Mouse (Mus musculus) intestine, embryonic 14.5 days (tissue): ENCODE data around the gene Evx1. TPM values are rescaled to one million over a fixed set of nuclear protein-coding genes. Genes with fewer than 3 reads are reported as not detected.

ENCODE experiments used
- ATAC-seq: fragments of 200-750 bp; cut with Nextera tagmentation; replicated peaks from 2 replicates; pipeline ENCODE4 v1.8.0; 2017; ENCODE audit warnings: low read depth, moderate number of reproducible peaks, moderate TSS enrichment, moderate library complexity; ENCODE audit not compliant: low FRiP score, low TSS enrichment
- DNase-seq: peaks from one replicate; pipeline ENCODE4 v3.0.0-alpha.2; 2018; ENCODE audit warnings: low spot score
- H3K27ac ChIP-seq: fragments of 300-500 bp; sonication (generic); 2 replicates; pipeline ENCODE4 v1.5.1; 2014; ENCODE audit warnings: low read depth, mild to moderate bottlenecking, control low read depth
- H3K27me3 ChIP-seq: fragments of 300-500 bp; sonication (generic); replicated peaks from 2 replicates; pipeline ENCODE4 v1.6.1; 2014; ENCODE audit warnings: low read length, control low read depth; ENCODE audit not compliant: control insufficient read depth, insufficient read depth
- H3K36me3 ChIP-seq: fragments of 300-500 bp; sonication (generic); 2 replicates; pipeline ENCODE4 v1.6.1; 2014; ENCODE audit warnings: low read length, control low read depth; ENCODE audit not compliant: control insufficient read depth, insufficient read depth
- H3K4me1 ChIP-seq: fragments of 300-500 bp; sonication (generic); replicated peaks from 2 replicates; pipeline ENCODE4 v1.6.1; 2014; ENCODE audit warnings: low read length, control low read depth, mixed read lengths; ENCODE audit not compliant: control insufficient read depth, insufficient read depth
- H3K4me2 ChIP-seq: fragments of 300-500 bp; sonication (generic); 2 replicates; pipeline ENCODE4 v1.6.1; 2014; ENCODE audit warnings: low read length
- H3K4me3 ChIP-seq: fragments of 300-500 bp; sonication (generic); 2 replicates; pipeline ENCODE4 v1.5.1; 2014; ENCODE audit warnings: low read depth, low read length, control low read depth, mixed read lengths
- H3K9ac ChIP-seq: fragments of 300-500 bp; sonication (generic); 2 replicates; pipeline ENCODE4 v1.6.1; 2014; ENCODE audit warnings: mild to moderate bottlenecking, low read length
- H3K9me3 ChIP-seq: fragments of 300-500 bp; sonication (generic); 2 replicates; pipeline ENCODE4 v1.6.1; 2016; ENCODE audit warnings: low read length, control low read depth; ENCODE audit not compliant: control insufficient read depth
- WGBS: fragments of 180-500 bp; shearing (Covaris S2); extraction: QIAGEN DNeasy Blood & Tissue Kit; methylation state at CpG from one replicate; pipeline ENCODE4 v1.1.7; 2014; 5-methylcytosine and 5-hydroxymethylcytosine counted together
- polyA plus RNA-seq: library from polyadenylated mRNA; unstranded; fragments of >200 nt; fragmentation: Nextera tagmentation; extraction: Ambion mirVana; gene quantifications from 2 replicates; pipeline ENCODE4 v1.2.1, GENCODE M21; 2014

Gene Evx1
- polyA plus RNA-seq, 1 experiment from 2014 or later: not detected

- DNase-seq (peak; percentile 65), ATAC-seq (no peak)
- H3K4me2 ChIP-seq: peak overlapping the region; percentile 51; the same call in 1 of the 2 replicates
- no peaks in the 10 kb centered on the region for H3K36me3 ChIP-seq
- 24% methylated on average over 27 of the region's 27 CpGs for WGBS
- H3K9me3 ChIP-seq: no peaks in the 10 kb centered on the region
- peaks cover 100% of the 10 kb centered on the region for H3K27me3 ChIP-seq
- no peak overlapping the region for H3K9ac ChIP-seq
- H3K27ac ChIP-seq: no peak overlapping the region
- H3K4me3 ChIP-seq: peak overlapping the region; percentile 21; the same call in 1 of the 2 replicates
- H3K4me1 ChIP-seq: peaks cover 4% of the 10 kb centered on the region; the same call in 1 of the 2 replicates
These were observed 2.4 kb downstream of the Evx1 start for GRCm38 (mm10) chr6:52315441-52316412.

- Histone ChIP-seq H3K4me2 (peak overlapping the region; percentile 51), H3K36me3 (no peaks in the 10 kb centered on the region), H3K9me3 (no peaks in the 10 kb centered on the region), H3K27ac (no peak overlapping the region), H3K4me3 (peak overlapping the region; percentile 21), H3K4me1 (peaks cover 4% of the 10 kb centered on the region; the same call in 1 of the 2 replicates), H3K27me3 (peaks cover 100% of the 10 kb centered on the region), H3K9ac (no peak overlapping the region)
- ATAC-seq (peak; percentile 44; the same call in 1 of the 2 replicates), DNase-seq (peak; percentile 64)
- 7% methylated on average over 79 of the region's 81 CpGs for WGBS
These were observed 3.3 kb downstream of the Evx1 start for GRCm38 (mm10) chr6:52316413-52317184.

- ATAC-seq: no peak
- WGBS: 49% methylated on average over 14 of the region's 14 CpGs
- DNase-seq: no peak
- Histone ChIP-seq H3K9me3 (no peaks in the 10 kb centered on the region), H3K27ac (no peak overlapping the region), H3K9ac (no peak overlapping the region), H3K4me3 (no peak overlapping the region), H3K4me2 (no peak overlapping the region), H3K27me3 (peaks cover 100% of the 10 kb centered on the region), H3K36me3 (no peaks in the 10 kb centered on the region), H3K4me1 (peaks cover 4% of the 10 kb centered on the region; the same call in 1 of the 2 replicates)
These were observed 4.3 kb downstream of the Evx1 start for GRCm38 (mm10) chr6:52317461-52318180.

GRCm38 (mm10) chr6:52318271-52318670 lies 5.0 kb downstream of the Evx1 start:
- Histone ChIP-seq H3K4me3 (no peak overlapping the region), H3K4me2 (no peak overlapping the region), H3K27ac (no peak overlapping the region), H3K36me3 (no peaks in the 10 kb centered on the region), H3K9me3 (no peaks in the 10 kb centered on the region), H3K4me1 (peaks cover 4% of the 10 kb centered on the region; the same call in 1 of the 2 replicates), H3K27me3 (peaks cover 100% of the 10 kb centered on the region), H3K9ac (no peak overlapping the region)
- ATAC-seq (no peak), DNase-seq (no peak)
- 62% methylated on average over 1 of the region's 1 CpGs for WGBS

GRCm38 (mm10) chr6:52319956-52320690 lies 6.8 kb downstream of the Evx1 start:
- peaks cover 98% of the 10 kb centered on the region for H3K27me3 ChIP-seq
- peak; percentile 62 for DNase-seq
- H3K9me3 ChIP-seq: no peaks in the 10 kb centered on the region
- no peak overlapping the region for H3K4me3 ChIP-seq
- H3K4me2 ChIP-seq: no peak overlapping the region
- H3K36me3 ChIP-seq: no peaks in the 10 kb centered on the region
- 9% methylated on average over 17 of the region's 17 CpGs for WGBS
- H3K4me1 ChIP-seq: peaks cover 4% of the 10 kb centered on the region; the same call in 1 of the 2 replicates
- no peak overlapping the region for H3K9ac ChIP-seq
- ATAC-seq: no peak
- H3K27ac ChIP-seq: no peak overlapping the region

- no peaks in the 10 kb centered on the region for H3K9me3 ChIP-seq
- WGBS: 8% methylated on average over 12 of the region's 12 CpGs
- no peak for ATAC-seq
- peak; percentile 70 for DNase-seq
- H3K4me1 ChIP-seq: peaks cover 4% of the 10 kb centered on the region; the same call in 1 of the 2 replicates
- H3K27me3 ChIP-seq: peaks cover 92% of the 10 kb centered on the region
- no peak overlapping the region for H3K4me2 ChIP-seq
- H3K27ac ChIP-seq: no peak overlapping the region
- no peak overlapping the region for H3K4me3 ChIP-seq
- H3K36me3 ChIP-seq: no peaks in the 10 kb centered on the region
- H3K9ac ChIP-seq: no peak overlapping the region
These were observed 7.9 kb downstream of the Evx1 start for GRCm38 (mm10) chr6:52320966-52321825.

- peak; percentile 74 for DNase-seq
- 4% methylated on average over 21 of the region's 21 CpGs for WGBS
- Histone ChIP-seq H3K4me1 (0 out of 2 replicates have a peak, but pooled peaks cover under 1% of the 10 kb centered on the region), H3K4me3 (no peak overlapping the region), H3K27ac (no peak overlapping the region), H3K4me2 (no peak overlapping the region), H3K36me3 (no peaks in the 10 kb centered on the region), H3K27me3 (peaks cover 87% of the 10 kb centered on the region), H3K9ac (no peak overlapping the region), H3K9me3 (no peaks in the 10 kb centered on the region)
- no peak for ATAC-seq
These were observed 8.6 kb downstream of the Evx1 start for GRCm38 (mm10) chr6:52321826-52322315.
